ENCODE assay signal across 9 mouse cellular contexts in genomic region chr8:93809686-93810027, GRCm38 (mm10). TPM values are rescaled to one million over a fixed set of nuclear protein-coding genes. Genes with fewer than 3 reads are reported as not detected.
A peak's percentile ranks its signal among the peaks of the same experiment; 100 is the strongest.
DNase-seq lines count a peak whose midpoint lies in the region; ATAC-seq and TF ChIP-seq lines count a peak whose summit lies in the region.
"Had no signal": no experiment of that assay in that cellular context is flagged by ENCODE, and none has a peak within 500 bp of the region (broad histone marks: within the 10 kb centered on the region; RNA-seq: fewer than 3 reads in every experiment).

Gnao1 (plus strand) TSS chr8:93809966.

- H3K27ac ChIP-seq in CH12.LX (ENCODE audit: insufficient read depth, low read depth) = no peak within 1 kb of the TSS; the same call in 1 of the 2 replicates
- no peak within 1 kb of the TSS for H3K27ac ChIP-seq in embryonic facial prominence, embryonic 11.5 days (replicated peaks; ENCODE audit: low read depth, low read length)
- peak within 1 kb of the TSS; percentile 91 for H3K27ac ChIP-seq in hindbrain, embryonic 10.5 days
- H3K27ac ChIP-seq in limb, embryonic 15.5 days = peak within 1 kb of the TSS; percentile 38; the same call in 1 of the 2 replicates

- no peaks in the 10 kb centered on the region for H3K79me2 ChIP-seq in CH12.LX (replicated peaks; ENCODE audit: control insufficient read depth, extremely low read depth, insufficient read depth, poor library complexity, severe bottlenecking)

- peak within 1 kb of the TSS; percentile 35 to 81 (median 63) for H3K4me3 ChIP-seq in CH12.LX (replicated peaks in 1 of 3; ENCODE audit: low read depth in 2 of 3, low read length in 2 of 3, poor library complexity in 1 of 3)
- peak within 1 kb of the TSS; percentile 56 for H3K4me3 ChIP-seq in embryonic facial prominence, embryonic 11.5 days (ENCODE audit: low read depth, low read length)
- peak within 1 kb of the TSS; percentile 75 for H3K4me3 ChIP-seq in hindbrain, embryonic 10.5 days
- H3K4me3 ChIP-seq in limb, embryonic 15.5 days = peak within 1 kb of the TSS; percentile 67

- H3K27me3 ChIP-seq in CH12.LX (replicated peaks) = peaks cover 4% of the 10 kb centered on the region
- peaks cover 15% of the 10 kb centered on the region for H3K27me3 ChIP-seq in embryonic facial prominence, embryonic 11.5 days (ENCODE audit: control insufficient read depth, insufficient read depth, low read length)
- peaks cover 55% of the 10 kb centered on the region for H3K27me3 ChIP-seq in hindbrain, embryonic 10.5 days (ENCODE audit: insufficient read depth, poor library complexity, severe bottlenecking)
- H3K27me3 ChIP-seq in limb, embryonic 15.5 days = peaks cover 33% of the 10 kb centered on the region

- H3K4me1 ChIP-seq in CH12.LX (ENCODE audit: control insufficient read depth in 1 of 2, insufficient read depth in 2 of 2) = peaks cover 2 to 21% of the 10 kb centered on the region in 2 experiments; a peak in 3 of 4 replicates
- 0 out of 2 replicates have a peak, but pooled peaks cover 2% of the 10 kb centered on the region for H3K4me1 ChIP-seq in embryonic facial prominence, embryonic 11.5 days (ENCODE audit: control insufficient read depth, insufficient read depth, low read length)
- H3K4me1 ChIP-seq in hindbrain, embryonic 10.5 days (replicated peaks) = peaks cover 35% of the 10 kb centered on the region
- peaks cover 30% of the 10 kb centered on the region for H3K4me1 ChIP-seq in limb, embryonic 15.5 days

- TF ChIP-seq RAD21 in CH12.LX (IDR thresholded peaks at IDR 0.05; ENCODE audit: low read depth, low read length) = no peak

- no peak for ATAC-seq in embryonic facial prominence, embryonic 11.5 days (replicated peaks; ENCODE audit: insufficient number of reproducible peaks, low FRiP score, low TSS enrichment, low read depth)
- no peak for ATAC-seq in limb, embryonic 15.5 days (ENCODE audit: insufficient number of reproducible peaks, low FRiP score, low TSS enrichment, low read depth)
- ATAC-seq in CD4-positive, CD25-positive, alpha-beta regulatory T cell, adult 4 months = no peak

- peaks cover 0 to 7% of the 10 kb centered on the region in 2 experiments for H3K36me3 ChIP-seq in CH12.LX (replicated peaks in 1 of 2; ENCODE audit: control insufficient read depth in 1 of 2, insufficient read depth in 1 of 2, low read length in 1 of 2)
- H3K36me3 ChIP-seq in embryonic facial prominence, embryonic 11.5 days (replicated peaks; ENCODE audit: control insufficient read depth, insufficient read depth, low read depth, low read length) = no peaks in the 10 kb centered on the region
- no peaks in the 10 kb centered on the region for H3K36me3 ChIP-seq in hindbrain, embryonic 10.5 days
- H3K36me3 ChIP-seq in limb, embryonic 15.5 days = no peaks in the 10 kb centered on the region
- H3K36me3 ChIP-seq: G1E had no signal

- TF ChIP-seq POLR2A in CH12.LX (IDR thresholded peaks at IDR 0.05; ENCODE audit: low read depth, low read length) = no peak

- no peak for DNase-seq in gastrocnemius, postnatal 4 days (ENCODE audit: low spot score in 2 of 2)
- DNase-seq in gastrocnemius, postnatal 25 days = no peak
- no peak for DNase-seq in CH12.LX (ENCODE audit: extremely low read depth)
- DNase-seq in embryonic facial prominence, embryonic 11.5 days (ENCODE audit: low spot score) = no peak
- DNase-seq in hindbrain, embryonic 10.5 days (ENCODE audit: low spot score) = no peak
- DNase-seq in frontal cortex, postnatal 14 days (ENCODE audit: low spot score in 2 of 2) = no peak

- dilution Hi-C loops in CH12.LX (cut with MboI; ENCODE audit: extremely low pct_ligation_motif_present, extremely low pct_unique_long_range_greater_than_20kb, low sequenced_read_pairs) = no loop called here

- H3K4me2 ChIP-seq in CH12.LX (ENCODE audit: insufficient read depth, low read depth, poor library complexity, severe bottlenecking) = peak within 1 kb of the TSS; percentile 68
- H3K4me2 ChIP-seq in embryonic facial prominence, embryonic 11.5 days (ENCODE audit: low read depth, low read length) = peak within 1 kb of the TSS; percentile 90
- peak within 1 kb of the TSS; percentile 89 for H3K4me2 ChIP-seq in limb, embryonic 15.5 days

- TF ChIP-seq CTCF in CH12.LX (conservative IDR thresholded peaks at IDR 0.05 in 1 of 2, IDR thresholded peaks at IDR 0.05 in 1 of 2; ENCODE audit: low read depth in 2 of 2, low read length in 2 of 2) = no peak

- in situ Hi-C loops in CH12.LX (cut with MboI; ENCODE audit: low pct_ligation_motif_present, low pct_unique_long_range_greater_than_20kb, low sequenced_read_pairs) = no loop called here

- TF ChIP-seq EP300 in CH12.LX (IDR thresholded peaks at IDR 0.05; ENCODE audit: low read length) = no peak

- peak within 1 kb of the TSS; percentile 77 for H3K9ac ChIP-seq in CH12.LX (ENCODE audit: insufficient read depth, low read depth)
- peak within 1 kb of the TSS; percentile 65 for H3K9ac ChIP-seq in embryonic facial prominence, embryonic 11.5 days (replicated peaks; ENCODE audit: low read length)
- peak within 1 kb of the TSS; percentile 55; the same call in 1 of the 2 replicates for H3K9ac ChIP-seq in limb, embryonic 15.5 days

- H3K9me3 ChIP-seq in CH12.LX (replicated peaks; ENCODE audit: low read length) = no peaks in the 10 kb centered on the region
- no peaks in the 10 kb centered on the region for H3K9me3 ChIP-seq in embryonic facial prominence, embryonic 11.5 days (replicated peaks; ENCODE audit: control insufficient read depth, low read length)
- H3K9me3 ChIP-seq in hindbrain, embryonic 10.5 days = no peaks in the 10 kb centered on the region
- H3K9me3 ChIP-seq in limb, embryonic 15.5 days = no peaks in the 10 kb centered on the region

- WGBS in embryonic facial prominence, embryonic 11.5 days = 10% methylated on average over 9 of the region's 9 CpGs
- WGBS in hindbrain, embryonic 10.5 days = 10% methylated on average over 9 of the region's 9 CpGs
- 11% methylated on average over 9 of the region's 9 CpGs for WGBS in limb, embryonic 15.5 days

TF ChIP-seq in CH12.LX, 34 proteins besides CTCF, POLR2A, EP300 and RAD21:
- TF ChIP-seq USF1 (IDR thresholded peaks at IDR 0.05; ENCODE audit: low read depth, low read length) (no peak), GABPA (IDR thresholded peaks at IDR 0.05; ENCODE audit: insufficient replicate concordance, low read depth, low read length) (no peak), POLR2AphosphoS2 (IDR thresholded peaks at IDR 0.05; ENCODE audit: low read depth, low read length) (no peak), TBP (conservative IDR thresholded peaks at IDR 0.05; ENCODE audit: low read depth, low read length) (no peak), ZC3H11A (IDR thresholded peaks at IDR 0.05; ENCODE audit: low read depth, low read length) (no peak), JUN (IDR thresholded peaks at IDR 0.05; ENCODE audit: insufficient read depth, low read depth, low read length) (no peak)
TF ChIP-seq in CH12.LX: peak in this region for 0.

RNA-seq across cellular contexts. Expression of gene Gnao1, which starts in this region (rescaled TPM):
- 10 to 100 TPM; 13.4 TPM for total RNA-seq in gastrocnemius, postnatal 4 days (2021)
- 10 to 100 TPM in 1 of 2 experiments, 1 to 10 TPM in 1; 9.7 to 10.7 TPM for total RNA-seq in gastrocnemius, postnatal 25 days (2021)
- total RNA-seq in CH12.LX (2012; rRNA removed) = 2.0 and 3.5 TPM in 2 replicates
- 0.89 and 1.1 TPM in 2 replicates for total RNA-seq in CH12.LX (2014; rRNA removed)
- polyA plus RNA-seq in CH12.LX (2012; ENCODE audit: insufficient read length, low read depth) = 10.6 and 13.5 TPM in 2 replicates
- polyA plus RNA-seq in embryonic facial prominence, embryonic 11.5 days (2014; fragmentation: Nextera tagmentation; extraction: Ambion mirVana) = 11.5 and 14.0 TPM in 2 replicates
- 16.2 and 32.7 TPM in 2 replicates for polyA plus RNA-seq in hindbrain, embryonic 10.5 days (2016; fragmentation: Nextera tagmentation; extraction: Ambion mirVana)
- polyA plus RNA-seq in limb, embryonic 15.5 days (2015; fragmentation: Nextera tagmentation; extraction: Ambion mirVana) = 3.0 and 3.4 TPM in 2 replicates
- polyA plus RNA-seq in CD4-positive, CD25-positive, alpha-beta regulatory T cell, adult 4 months (2017; shearing (Covaris generic)) = under 1 TPM in 1 of 2 experiments, not detected in 1; 0.43 TPM
- polyA plus RNA-seq: G1E had no signal

Comparison
In these comparisons a context has a peak if more than half of its experiments do, and no peak if none do; other contexts are left out.
1. H3K27ac ChIP-seq: peak in hindbrain, embryonic 10.5 days (single experiment) and limb, embryonic 15.5 days (single experiment); none in CH12.LX (single experiment) and embryonic facial prominence, embryonic 11.5 days (single experiment).
2. Peak in every context shown above with its lines, with median percentiles within 50 percentile points of each other: H3K4me2 ChIP-seq, H3K4me3 ChIP-seq and H3K9ac ChIP-seq.